Mouse (Mus musculus) MEL (cell line): ENCODE measurements around the gene Hspa12a. TPM values are rescaled to one million over a fixed set of nuclear protein-coding genes. Genes with fewer than 3 reads are reported as not detected.

Source experiments
- DNase-seq: peaks from one replicate; pipeline ENCODE4 v3.0.0; 2011; ENCODE audit warnings: low read depth, low spot score
- H3K27ac ChIP-seq: 2 replicates; pipeline ENCODE4 v1.5.1; 2012; ENCODE audit warnings: low read depth, mild to moderate bottlenecking, control low read depth, low read length, moderate library complexity; ENCODE audit not compliant: control insufficient read depth
- H3K27me3 ChIP-seq, 2 experiments: fragments of 150-350 bp in 1 of 2; sonication (generic) in 1 of 2; 2 replicates each; pipeline ENCODE4 v1.6.1; 2012; ENCODE audit warnings: low read length in 2 of 2, mild to moderate bottlenecking in 2 of 2, improper control_type of control experiment in 1 of 2, moderate library complexity in 1 of 2; ENCODE audit not compliant: insufficient read depth in 2 of 2, control insufficient read depth in 1 of 2
- H3K36me3 ChIP-seq, 2 experiments: 2 replicates each; pipeline ENCODE4 v1.6.1; 2012 to 2014; ENCODE audit warnings: low read length in 2 of 2, improper control_type of control experiment in 1 of 2, inconsistent platforms in 1 of 2, mild to moderate bottlenecking in 1 of 2; ENCODE audit not compliant: insufficient read depth in 2 of 2, control insufficient read depth in 1 of 2
- H3K4me1 ChIP-seq, 2 experiments: fragments of 150-350 bp in 1 of 2; sonication (generic) in 1 of 2; 2 replicates each; pipeline ENCODE4 v1.6.1; 2012; ENCODE audit warnings: low read length in 2 of 2, improper control_type of control experiment in 1 of 2, mild to moderate bottlenecking in 1 of 2; ENCODE audit not compliant: insufficient read depth in 2 of 2, control insufficient read depth in 1 of 2
- H3K4me3 ChIP-seq, 2 experiments: fragments of 150-350 bp in 1 of 2; sonication (generic) in 1 of 2; 2 replicates each; pipeline ENCODE4 v1.5.1; 2012; ENCODE audit warnings: low read depth in 2 of 2, low read length in 2 of 2, mild to moderate bottlenecking in 2 of 2, moderate library complexity in 2 of 2, control low read depth in 1 of 2, improper control_type of control experiment in 1 of 2; ENCODE audit not compliant: control insufficient read depth in 1 of 2, insufficient read depth in 1 of 2
- H3K79me2 ChIP-seq: 2 replicates; pipeline ENCODE4 v1.6.1; 2012; ENCODE audit warnings: mild to moderate bottlenecking, low read length, moderate library complexity; ENCODE audit not compliant: control insufficient read depth, poor library complexity, insufficient read depth
- H3K9ac ChIP-seq: 2 replicates; pipeline ENCODE4 v1.6.1; 2012; ENCODE audit warnings: low read depth, mild to moderate bottlenecking, control low read depth, low read length, moderate library complexity; ENCODE audit not compliant: control insufficient read depth, poor library complexity, severe bottlenecking
- H3K9me3 ChIP-seq: fragments of 150-350 bp; sonication (generic); replicated peaks from 2 replicates; pipeline ENCODE4 v1.6.1; 2012; ENCODE audit warnings: mild to moderate bottlenecking, low read length, improper control_type of control experiment, moderate library complexity; ENCODE audit not compliant: insufficient read depth
- CHD1 ChIP-seq: IDR thresholded peaks from 2 replicates; pipeline ENCODE4 v1.6.1; 2012; ENCODE audit warnings: low read depth, mild to moderate bottlenecking, inconsistent platforms, low read length, improper control_type of control experiment
- EP300 ChIP-seq, 2 experiments: IDR thresholded peaks; 2 replicates each; pipeline ENCODE4 v1.6.1; 2011; ENCODE audit warnings: improper control_type of control experiment in 2 of 2, low read length in 2 of 2, low read depth in 1 of 2, mild to moderate bottlenecking in 1 of 2
- GATA1 ChIP-seq: IDR thresholded peaks from 2 replicates; pipeline ENCODE4 v1.6.1; 2011; ENCODE audit warnings: low read depth, low read length, improper control_type of control experiment
- KAT2A ChIP-seq: conservative IDR thresholded peaks from 2 replicates; pipeline ENCODE4 v1.6.1; 2012; ENCODE audit warnings: low read depth, low read length, improper control_type of control experiment, inconsistent platforms
- MAFK ChIP-seq: IDR thresholded peaks from 2 replicates; pipeline ENCODE4 v1.6.1; 2011; ENCODE audit warnings: low read depth, mild to moderate bottlenecking, low read length, improper control_type of control experiment, borderline replicate concordance
- MAZ ChIP-seq: IDR thresholded peaks from 2 replicates; pipeline ENCODE4 v1.6.1; 2012; ENCODE audit warnings: low read depth, mild to moderate bottlenecking, inconsistent platforms, low read length, improper control_type of control experiment
- MYC ChIP-seq: IDR thresholded peaks from 2 replicates; pipeline ENCODE4 v1.6.1; 2011; ENCODE audit warnings: low read depth, mild to moderate bottlenecking, low read length, improper control_type of control experiment, moderate library complexity
- NRF1 ChIP-seq: IDR thresholded peaks from 2 replicates; pipeline ENCODE4 v1.6.1; 2014; ENCODE audit warnings: low read depth, mild to moderate bottlenecking, inconsistent platforms, low read length, improper control_type of control experiment, moderate library complexity; ENCODE audit not compliant: poor library complexity, insufficient read depth, severe bottlenecking
- POLR2A ChIP-seq, 2 experiments: IDR thresholded peaks; 2 replicates each; pipeline ENCODE4 v1.6.1; 2011 to 2012; ENCODE audit warnings: low read length in 2 of 2, mild to moderate bottlenecking in 2 of 2, control low read depth in 1 of 2, improper control_type of control experiment in 1 of 2, low read depth in 1 of 2, moderate library complexity in 1 of 2; ENCODE audit not compliant: control insufficient read depth in 1 of 2, insufficient read depth in 1 of 2, poor library complexity in 1 of 2
- POLR2AphosphoS5 ChIP-seq: IDR thresholded peaks from 2 replicates; pipeline ENCODE4 v1.6.1; 2012; ENCODE audit warnings: low read depth, borderline replicate concordance, mild to moderate bottlenecking, inconsistent platforms, low read length, moderate library complexity, mixed read lengths
- RCOR1 ChIP-seq: IDR thresholded peaks from 2 replicates; pipeline ENCODE4 v1.6.1; 2012; ENCODE audit warnings: low read depth, mild to moderate bottlenecking, inconsistent platforms, low read length, improper control_type of control experiment
- SIN3A ChIP-seq: IDR thresholded peaks from 2 replicates; pipeline ENCODE4 v1.6.1; 2012; ENCODE audit warnings: low read length, improper control_type of control experiment, inconsistent platforms
- TBP ChIP-seq: IDR thresholded peaks from 2 replicates; pipeline ENCODE4 v1.8.0; 2011; ENCODE audit warnings: low read depth, low read length, improper control_type of control experiment
- TCF12 ChIP-seq: IDR thresholded peaks from 2 replicates; pipeline ENCODE4 v1.6.1; 2014; ENCODE audit warnings: low read depth, mild to moderate bottlenecking, inconsistent platforms, low read length, improper control_type of control experiment, moderate library complexity
- UBTF ChIP-seq: IDR thresholded peaks from 2 replicates; pipeline ENCODE4 v1.6.1; 2012; ENCODE audit warnings: low read depth, mild to moderate bottlenecking, inconsistent platforms, low read length, improper control_type of control experiment, moderate library complexity, borderline replicate concordance; ENCODE audit not compliant: insufficient read depth
- USF2 ChIP-seq, 2 experiments: IDR thresholded peaks; 2 replicates each; pipeline ENCODE4 v1.6.1; 2011 to 2012; ENCODE audit warnings: improper control_type of control experiment in 2 of 2, low read length in 2 of 2, borderline replicate concordance in 1 of 2, inconsistent platforms in 1 of 2, low read depth in 1 of 2, mild to moderate bottlenecking in 1 of 2; ENCODE audit not compliant: insufficient read depth in 1 of 2
- ZKSCAN1 ChIP-seq: IDR thresholded peaks from 2 replicates; pipeline ENCODE4 v1.6.1; 2012; ENCODE audit warnings: low read depth, mild to moderate bottlenecking, inconsistent platforms, low read length, improper control_type of control experiment, moderate library complexity
- polyA plus RNA-seq, 2 experiments: library from polyadenylated mRNA; stranded (reverse) in 1 of 2; unstranded in 1 of 2; fragments of >175 nt in 1 of 2; fragments of >200 nt in 1 of 2; gene quantifications; 2 replicates each; pipeline versions ENCODE4 v1.2.1 to v1.2.4; 2012; ENCODE audit warnings: low replicate concordance in 2 of 2, low read depth in 1 of 2; ENCODE audit not compliant: insufficient read length in 2 of 2, insufficient read depth in 1 of 2, missing spikeins in 1 of 2
- total RNA-seq: library from RNA; depleted of rRNA; stranded (reverse); fragments of 300-350 nt; gene quantifications from 2 replicates; pipeline ENCODE4 v1.2.3, GENCODE M21; 2012

The Hspa12a gene
- total and polyA plus RNA-seq, 3 experiments: not detected

GRCm38 (mm10) chr19:58860255-58861173 lies 82.9 kb downstream of the Hspa12a start:
- no peak overlapping the region for H3K9ac ChIP-seq
- no peak overlapping the region for H3K4me3 ChIP-seq
- H3K36me3 ChIP-seq: no peaks in the 10 kb centered on the region

GRCm38 (mm10) chr19:58859831-58860254 lies 83.6 kb downstream of the Hspa12a start:
- no peaks in the 10 kb centered on the region for H3K36me3 ChIP-seq
- no peak overlapping the region for H3K9ac ChIP-seq
- DNase-seq: no peak
- H3K4me3 ChIP-seq: no peak overlapping the region
- H3K79me2 ChIP-seq: no peaks in the 10 kb centered on the region
- H3K4me1 ChIP-seq: no peaks in the 10 kb centered on the region
- no peaks in the 10 kb centered on the region for H3K9me3 ChIP-seq
- H3K27ac ChIP-seq: no peak overlapping the region
- TF ChIP-seq EP300 (IDR thresholded peaks at IDR 0.05; ENCODE audit: low read depth in 1 of 2, low read length in 2 of 2): no peak
- TF ChIP-seq MAFK: no peak
- no peak for TF ChIP-seq KAT2A
- TF ChIP-seq MAZ: no peak
- no peak for TF ChIP-seq RCOR1
- no peak for TF ChIP-seq TBP
- TF ChIP-seq UBTF: no peak
- no peak for TF ChIP-seq CHD1
- no peak for TF ChIP-seq TCF12
- TF ChIP-seq SIN3A: no peak
- TF ChIP-seq POLR2AphosphoS5: no peak
- no peak for TF ChIP-seq GATA1
- no peak for TF ChIP-seq NRF1
- TF ChIP-seq MYC: no peak
- TF ChIP-seq USF2 (IDR thresholded peaks at IDR 0.05; ENCODE audit: borderline replicate concordance in 1 of 2, insufficient read depth in 1 of 2, low read depth in 1 of 2, low read length in 2 of 2): no peak
- TF ChIP-seq ZKSCAN1: no peak
- H3K27me3 ChIP-seq: no peaks in the 10 kb centered on the region

More at GRCm38 (mm10) chr19:58860255-58861173, 82.9 kb downstream of the Hspa12a start:
- Histone ChIP-seq H3K79me2 (no peaks in the 10 kb centered on the region), H3K27ac (no peak overlapping the region), H3K9me3 (no peaks in the 10 kb centered on the region), H3K4me1 (no peaks in the 10 kb centered on the region), H3K27me3 (no peaks in the 10 kb centered on the region)
- no peak for DNase-seq
- TF ChIP-seq NRF1: no peak
- no peak for TF ChIP-seq POLR2A (IDR thresholded peaks at IDR 0.05; ENCODE audit: control insufficient read depth in 1 of 2, insufficient read depth in 1 of 2, low read depth in 1 of 2, low read length in 2 of 2, poor library complexity in 1 of 2)
